Mouse (Mus musculus) testis, adult 2 months (tissue): ENCODE data around the gene Syngr1. TPM values are rescaled to one million over a fixed set of nuclear protein-coding genes. Genes with fewer than 3 reads are reported as not detected.
A peak's percentile ranks its signal among the peaks of the same experiment; 100 is the strongest.

Source experiments
- H3K27ac ChIP-seq: fragments of 200-500 bp; 2 replicates; pipeline ENCODE4 v1.5.1; 2012; ENCODE audit warnings: low read depth, low read length; ENCODE audit not compliant: control insufficient read depth, insufficient read depth
- H3K27me3 ChIP-seq: fragments of 200-500 bp; 2 replicates; pipeline ENCODE4 v1.6.1; 2012; ENCODE audit warnings: mild to moderate bottlenecking, low read length, moderate library complexity; ENCODE audit not compliant: control insufficient read depth, insufficient read depth
- H3K36me3 ChIP-seq: fragments of 200-500 bp; 2 replicates; pipeline ENCODE4 v1.6.1; 2012; ENCODE audit warnings: mild to moderate bottlenecking, low read length; ENCODE audit not compliant: control insufficient read depth, insufficient read depth
- H3K4me1 ChIP-seq: fragments of 200-500 bp; 2 replicates; pipeline ENCODE4 v1.6.1; 2012; ENCODE audit warnings: low read length; ENCODE audit not compliant: control insufficient read depth, insufficient read depth
- H3K4me3 ChIP-seq: fragments of 200-500 bp; 2 replicates; pipeline ENCODE4 v1.5.1; 2012; ENCODE audit warnings: low read depth, mild to moderate bottlenecking, low read length, moderate library complexity, mixed read lengths; ENCODE audit not compliant: control insufficient read depth
- CTCF ChIP-seq: fragments of 200-500 bp; IDR thresholded peaks from 2 replicates; pipeline ENCODE4 v1.5.1; 2012; ENCODE audit warnings: low read depth, mild to moderate bottlenecking, inconsistent platforms, low read length, moderate library complexity; ENCODE audit not compliant: control insufficient read depth, insufficient read depth, insufficient replicate concordance
- POLR2A ChIP-seq: fragments of 200-500 bp; IDR thresholded peaks from 2 replicates; pipeline ENCODE4 v1.6.1; 2012; ENCODE audit warnings: low read depth, mild to moderate bottlenecking, inconsistent platforms, low read length, moderate library complexity; ENCODE audit not compliant: control insufficient read depth
- polyA plus RNA-seq: library from polyadenylated mRNA; depleted of rRNA; stranded (reverse); fragments of >200 nt; gene quantifications from 2 replicates; pipeline ENCODE4 v1.2.3, GENCODE M21; 2012; rRNA removed

Syngr1 gene
- 7.9 and 8.5 TPM in 2 replicates for polyA plus RNA-seq

DNA sequence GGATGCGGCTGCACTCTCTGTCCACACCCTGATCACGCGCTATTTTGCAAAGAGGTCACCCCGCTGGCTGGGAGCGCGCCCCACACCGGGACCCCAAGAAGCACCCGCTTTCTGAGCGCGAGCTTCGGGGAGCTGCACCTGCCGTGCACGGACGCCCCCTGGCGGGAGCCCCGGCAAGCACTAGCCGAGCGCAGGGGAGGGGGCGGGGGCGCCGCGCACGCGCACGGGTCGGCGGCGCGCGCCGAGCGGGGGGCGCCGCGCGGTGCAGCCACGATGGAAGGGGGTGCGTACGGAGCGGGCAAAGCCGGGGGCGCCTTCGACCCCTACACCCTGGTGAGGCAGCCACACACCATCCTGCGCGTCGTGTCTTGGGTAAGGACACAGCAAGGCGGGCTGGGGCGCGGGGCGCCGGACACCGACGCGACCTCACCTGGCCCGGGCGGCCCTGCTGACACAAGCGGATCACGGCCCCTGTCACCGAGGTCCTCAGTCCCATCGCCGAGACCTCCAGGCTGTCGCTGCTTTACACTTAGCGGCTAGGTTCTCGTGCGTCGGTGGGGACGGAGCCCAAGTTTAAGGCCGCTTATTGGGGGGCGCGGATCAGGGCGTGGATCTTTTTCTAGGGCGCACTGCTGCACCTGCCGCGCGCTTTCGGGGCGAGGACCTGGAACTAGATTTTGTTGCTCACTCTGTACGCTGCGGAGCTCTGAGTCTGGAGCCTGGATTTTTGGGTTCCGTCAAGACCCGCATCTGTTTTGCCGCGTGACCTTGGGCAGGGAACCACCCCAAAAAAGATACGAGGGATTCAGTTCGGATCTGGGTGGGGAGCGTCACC, at the start of gene Syngr1, which contains the start of gene Rpl3:
Gene Syngr1 (plus strand): TSS at position 214 of the 835 bp plus-strand sequence.
Gene Rpl3 (minus strand): TSS at position 748 of the 835 bp plus-strand sequence.
- H3K27ac ChIP-seq: no peak within 1 kb of the TSS
- no peaks in the 10 kb centered on the region for H3K27me3 ChIP-seq
- peak within 1 kb of the TSS; percentile 88 for H3K4me3 ChIP-seq
- peaks cover 11% of the 10 kb centered on the region for H3K4me1 ChIP-seq
- H3K36me3 ChIP-seq: no peaks in the 10 kb centered on the region
- TF ChIP-seq POLR2A (no peak), CTCF (peak; percentile 65)

DNA sequence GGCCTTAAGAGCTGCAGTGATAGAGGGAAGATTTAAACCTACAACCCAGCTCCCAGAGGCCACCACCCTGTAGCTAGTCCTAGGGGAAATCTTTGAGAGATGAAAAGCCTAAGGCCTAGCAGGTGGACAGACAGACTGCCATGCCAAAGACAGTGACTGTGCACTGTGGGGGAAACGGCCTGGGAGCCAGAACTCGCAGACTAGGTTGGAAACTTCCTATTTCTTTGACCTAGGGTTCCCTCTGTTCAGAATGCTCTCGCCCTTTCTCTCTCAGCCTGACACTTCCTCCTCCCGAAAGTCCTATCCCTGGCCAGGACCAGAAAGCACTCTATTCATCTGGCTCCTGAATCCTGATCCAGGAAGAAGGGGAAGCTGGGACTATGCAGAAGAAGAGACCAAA, 49.0 kb upstream of the Syngr1 start:
- H3K4me1 ChIP-seq: no peaks in the 10 kb centered on the region
- TF ChIP-seq CTCF: no peak
- TF ChIP-seq POLR2A: no peak
- H3K4me3 ChIP-seq: no peak overlapping the region
- H3K36me3 ChIP-seq: no peaks in the 10 kb centered on the region
- no peaks in the 10 kb centered on the region for H3K27me3 ChIP-seq
- no peak overlapping the region for H3K27ac ChIP-seq

DNA sequence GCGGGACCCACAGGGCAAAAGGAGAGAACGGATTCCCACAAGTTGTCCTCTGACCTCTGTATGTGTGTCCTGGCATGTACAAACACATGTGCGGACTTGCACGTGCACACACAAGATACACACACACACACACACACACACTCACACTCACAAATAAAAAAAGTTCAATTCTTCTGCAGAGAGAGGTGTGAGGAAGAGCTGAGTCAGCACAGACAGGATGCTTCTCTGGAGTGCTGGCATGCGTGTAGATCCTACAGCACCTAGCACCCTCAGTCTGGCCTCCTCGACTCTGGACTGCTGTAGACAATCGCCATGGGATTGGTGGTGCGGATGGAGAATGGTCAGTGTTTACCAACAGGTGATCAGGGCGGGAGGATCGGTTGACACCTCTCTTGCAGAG, 46.9 kb upstream of the Syngr1 start:
- no peaks in the 10 kb centered on the region for H3K4me1 ChIP-seq
- H3K36me3 ChIP-seq: no peaks in the 10 kb centered on the region
- H3K27ac ChIP-seq: no peak overlapping the region
- TF ChIP-seq CTCF: no peak
- no peak for TF ChIP-seq POLR2A
- no peaks in the 10 kb centered on the region for H3K27me3 ChIP-seq
- peak overlapping the region; percentile 23 for H3K4me3 ChIP-seq

DNA sequence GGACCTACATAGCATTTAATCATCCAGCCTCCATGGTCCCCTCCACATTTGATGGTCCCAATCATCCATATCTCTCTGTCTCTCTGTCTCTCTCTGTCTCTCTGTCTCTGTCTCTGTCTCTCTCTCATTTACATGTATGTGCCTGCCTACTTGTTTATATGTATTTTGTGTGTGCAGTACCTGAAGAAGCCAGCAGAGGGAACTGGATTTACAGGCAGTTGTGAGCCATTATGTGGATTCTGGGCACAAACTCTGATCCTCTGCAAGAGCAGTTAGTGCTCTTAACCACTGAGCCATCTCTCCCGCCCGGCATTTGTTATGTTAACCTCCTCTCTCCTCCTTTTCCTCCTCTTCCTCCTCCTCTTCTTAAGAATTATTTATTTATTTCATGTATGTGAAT, 45.4 kb upstream of the Syngr1 start:
- H3K4me3 ChIP-seq: no peak overlapping the region
- no peaks in the 10 kb centered on the region for H3K36me3 ChIP-seq
- no peak overlapping the region for H3K27ac ChIP-seq
- no peaks in the 10 kb centered on the region for H3K27me3 ChIP-seq
- no peak for TF ChIP-seq CTCF
- TF ChIP-seq POLR2A: no peak
- H3K4me1 ChIP-seq: no peaks in the 10 kb centered on the region; the same call in 1 of the 2 replicates

DNA sequence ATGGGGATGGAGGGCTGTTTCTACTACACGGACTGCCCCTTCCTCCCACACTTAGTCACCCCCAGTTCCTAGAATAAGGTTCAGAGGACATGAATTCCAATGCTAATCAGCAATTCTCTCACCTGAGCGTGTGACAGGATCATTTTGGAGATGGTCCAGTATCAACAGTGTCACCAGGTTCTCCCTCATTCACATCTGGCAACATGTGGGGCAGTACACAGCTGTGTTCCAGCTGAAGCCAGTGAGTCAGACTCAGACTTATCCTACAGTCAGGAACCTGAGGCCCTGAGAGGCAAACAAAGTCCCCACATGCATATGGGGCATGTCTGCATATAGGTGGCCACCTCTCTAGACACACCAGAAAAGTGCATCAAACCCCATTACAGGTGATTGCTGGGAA, 43.9 kb upstream of the Syngr1 start:
- H3K27me3 ChIP-seq: no peaks in the 10 kb centered on the region
- H3K4me3 ChIP-seq: no peak overlapping the region
- no peak overlapping the region for H3K27ac ChIP-seq
- no peaks in the 10 kb centered on the region; the same call in 1 of the 2 replicates for H3K4me1 ChIP-seq
- no peaks in the 10 kb centered on the region for H3K36me3 ChIP-seq
- TF ChIP-seq POLR2A (no peak), CTCF (no peak)

DNA sequence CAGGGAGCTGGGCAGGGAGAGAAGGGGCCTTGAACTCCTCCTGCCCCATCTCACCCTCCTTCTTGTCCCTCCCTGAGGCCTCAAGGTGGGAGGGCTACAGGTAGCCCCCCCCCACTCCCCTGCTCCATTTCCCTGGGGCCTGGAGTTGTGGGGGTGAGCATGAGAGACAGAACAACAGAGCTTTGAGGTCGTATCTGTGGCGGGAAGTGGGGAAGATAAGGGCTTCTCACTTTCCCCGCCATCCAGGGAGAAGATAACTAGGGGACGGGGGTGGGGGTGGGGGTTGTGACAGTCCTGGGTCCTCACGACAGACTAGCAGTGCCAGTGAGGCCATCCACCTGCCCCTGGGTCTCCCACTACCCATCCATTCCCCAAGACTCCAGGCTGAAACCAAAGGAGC, 43.2 kb upstream of the Syngr1 start:
- TF ChIP-seq CTCF (no peak), POLR2A (no peak)
- no peaks in the 10 kb centered on the region; the same call in 1 of the 2 replicates for H3K4me1 ChIP-seq
- no peaks in the 10 kb centered on the region for H3K36me3 ChIP-seq
- no peak overlapping the region for H3K27ac ChIP-seq
- no peak overlapping the region for H3K4me3 ChIP-seq
- H3K27me3 ChIP-seq: no peaks in the 10 kb centered on the region

DNA sequence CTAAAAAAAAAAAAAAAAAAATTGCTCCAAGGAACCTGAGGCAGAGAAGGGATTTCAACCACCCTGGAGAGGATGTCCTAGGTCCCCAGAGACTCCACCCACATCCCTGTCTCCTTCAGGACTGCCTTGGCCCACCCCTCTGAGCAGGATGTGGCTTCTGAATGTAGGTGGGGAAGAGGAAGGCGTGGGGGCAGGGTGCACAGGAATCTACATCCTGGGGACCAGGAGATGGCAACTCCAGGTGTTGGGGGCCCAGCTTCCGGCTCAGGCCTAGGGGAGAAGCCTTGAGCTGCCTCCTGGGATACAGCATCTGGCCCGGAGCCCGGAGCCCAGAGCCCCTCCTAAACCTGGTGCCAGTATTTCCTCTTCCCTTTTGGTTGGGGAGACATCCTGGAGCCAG, 41.0 kb upstream of the Syngr1 start:
- Histone ChIP-seq H3K4me1 (no peaks in the 10 kb centered on the region; the same call in 1 of the 2 replicates), H3K4me3 (no peak overlapping the region), H3K27me3 (no peaks in the 10 kb centered on the region), H3K36me3 (no peaks in the 10 kb centered on the region), H3K27ac (no peak overlapping the region)
- no peak for TF ChIP-seq CTCF
- TF ChIP-seq POLR2A: no peak
